Mouse (Mus musculus): ENCODE measurements around the gene Bricd5.

The Bricd5 gene

GRCm38 (mm10) chr17:24472512-24472911 is 1.2 kb upstream of the Bricd5 start:
- peaks cover 8% of the 10 kb centered on the region for H3K36me3 ChIP-seq (ENCODE audit: control insufficient read depth, insufficient read depth, low read length, poor library complexity, severe bottlenecking)
- DNase-seq (ENCODE audit: low read depth, low spot score) = no peak
- no peaks in the 10 kb centered on the region for H3K27me3 ChIP-seq (ENCODE audit: control insufficient read depth, insufficient read depth, low read length, poor library complexity, severe bottlenecking)

- H3K27me3 ChIP-seq (ENCODE audit: control insufficient read depth, insufficient read depth, low read length, poor library complexity, severe bottlenecking) = no peaks in the 10 kb centered on the region
- H3K36me3 ChIP-seq (ENCODE audit: control insufficient read depth, insufficient read depth, low read length, poor library complexity, severe bottlenecking) = peaks cover 8% of the 10 kb centered on the region
These were observed 873 bp downstream of the Bricd5 start for GRCm38 (mm10) chr17:24474557-24474956.

GRCm38 (mm10) chr17:24475586-24475985 is 1.9 kb downstream of the Bricd5 start:
- no peak for DNase-seq (ENCODE audit: low read depth, low spot score)
- H3K27me3 ChIP-seq (ENCODE audit: control insufficient read depth, insufficient read depth, low read length, poor library complexity, severe bottlenecking) = no peaks in the 10 kb centered on the region
- peaks cover 8% of the 10 kb centered on the region for H3K36me3 ChIP-seq (ENCODE audit: control insufficient read depth, insufficient read depth, low read length, poor library complexity, severe bottlenecking)

More at GRCm38 (mm10) chr17:24474557-24474956, 873 bp downstream of the Bricd5 start:
- no peak for DNase-seq (ENCODE audit: low read depth, low spot score)

GRCm38 (mm10) chr17:24476022-24476776 is 2.5 kb downstream of the Bricd5 start:
- H3K36me3 ChIP-seq (ENCODE audit: control insufficient read depth, insufficient read depth, low read length, poor library complexity, severe bottlenecking) = peaks cover 8% of the 10 kb centered on the region
- no peak for DNase-seq (ENCODE audit: low read depth, low spot score)
- H3K27me3 ChIP-seq (ENCODE audit: control insufficient read depth, insufficient read depth, low read length, poor library complexity, severe bottlenecking) = no peaks in the 10 kb centered on the region

- Histone ChIP-seq H3K36me3 (ENCODE audit: control insufficient read depth, insufficient read depth, low read length, poor library complexity, severe bottlenecking) (peaks cover 8% of the 10 kb centered on the region), H3K27me3 (ENCODE audit: control insufficient read depth, insufficient read depth, low read length, poor library complexity, severe bottlenecking) (no peaks in the 10 kb centered on the region; the same call in 1 of the 2 replicates)
- no peak for DNase-seq (ENCODE audit: low read depth, low spot score)
These were observed 3.6 kb downstream of the Bricd5 start for GRCm38 (mm10) chr17:24477053-24477984.

- Histone ChIP-seq H3K27me3 (ENCODE audit: control insufficient read depth, insufficient read depth, low read length, poor library complexity, severe bottlenecking) (no peaks in the 10 kb centered on the region; the same call in 1 of the 2 replicates), H3K36me3 (ENCODE audit: control insufficient read depth, insufficient read depth, low read length, poor library complexity, severe bottlenecking) (peaks cover 8% of the 10 kb centered on the region)
- DNase-seq (ENCODE audit: low read depth, low spot score) = no peak
These were observed 4.4 kb downstream of the Bricd5 start for GRCm38 (mm10) chr17:24477985-24478600.

GRCm38 (mm10) chr17:24478663-24479380 is 5.1 kb downstream of the Bricd5 start, which contains the start of gene Mlst8:
Gene Mlst8, minus strand, starts transcription at chr17:24479078.
- Histone ChIP-seq H3K36me3 (ENCODE audit: control insufficient read depth, insufficient read depth, low read length, poor library complexity, severe bottlenecking) (peaks cover 8% of the 10 kb centered on the region), H3K27me3 (ENCODE audit: control insufficient read depth, insufficient read depth, low read length, poor library complexity, severe bottlenecking) (no peaks in the 10 kb centered on the region; the same call in 1 of the 2 replicates)
- DNase-seq (ENCODE audit: low read depth, low spot score) = peak; percentile 97

GRCm38 (mm10) chr17:24479431-24479830 is 5.7 kb downstream of the Bricd5 start:
- no peak for DNase-seq (ENCODE audit: low read depth, low spot score)
- Histone ChIP-seq H3K27me3 (ENCODE audit: control insufficient read depth, insufficient read depth, low read length, poor library complexity, severe bottlenecking) (no peaks in the 10 kb centered on the region; the same call in 1 of the 2 replicates), H3K36me3 (ENCODE audit: control insufficient read depth, insufficient read depth, low read length, poor library complexity, severe bottlenecking) (peaks cover 8% of the 10 kb centered on the region)

- Histone ChIP-seq H3K36me3 (ENCODE audit: control insufficient read depth, insufficient read depth, low read length, poor library complexity, severe bottlenecking) (peaks cover 8% of the 10 kb centered on the region), H3K27me3 (ENCODE audit: control insufficient read depth, insufficient read depth, low read length, poor library complexity, severe bottlenecking) (no peaks in the 10 kb centered on the region; the same call in 1 of the 2 replicates)
- DNase-seq (ENCODE audit: low read depth, low spot score) = no peak
These were observed 6.6 kb downstream of the Bricd5 start for GRCm38 (mm10) chr17:24480201-24480826.

- no peak for DNase-seq (ENCODE audit: low read depth, low spot score)
- no peaks in the 10 kb centered on the region; the same call in 1 of the 2 replicates for H3K27me3 ChIP-seq (ENCODE audit: control insufficient read depth, insufficient read depth, low read length, poor library complexity, severe bottlenecking)
- peaks cover 3% of the 10 kb centered on the region; the same call in 1 of the 2 replicates for H3K36me3 ChIP-seq (ENCODE audit: control insufficient read depth, insufficient read depth, low read length, poor library complexity, severe bottlenecking)
These were observed 7.5 kb downstream of the Bricd5 start for GRCm38 (mm10) chr17:24481027-24481815.

GRCm38 (mm10) chr17:24483495-24483894 is 9.8 kb downstream of the Bricd5 start:
- DNase-seq (ENCODE audit: low read depth, low spot score) = no peak
- peaks cover 2% of the 10 kb centered on the region; the same call in 1 of the 2 replicates for H3K27me3 ChIP-seq (ENCODE audit: control insufficient read depth, insufficient read depth, low read length, poor library complexity, severe bottlenecking)
- H3K36me3 ChIP-seq (ENCODE audit: control insufficient read depth, insufficient read depth, low read length, poor library complexity, severe bottlenecking) = no peaks in the 10 kb centered on the region

GRCm38 (mm10) chr17:24485090-24485860 is 11.6 kb downstream of the Bricd5 start:
- Histone ChIP-seq H3K27me3 (ENCODE audit: control insufficient read depth, insufficient read depth, low read length, poor library complexity, severe bottlenecking) (peaks cover 2% of the 10 kb centered on the region; the same call in 1 of the 2 replicates), H3K36me3 (ENCODE audit: control insufficient read depth, insufficient read depth, low read length, poor library complexity, severe bottlenecking) (no peaks in the 10 kb centered on the region)
- DNase-seq (ENCODE audit: low read depth, low spot score) = no peak

All from splenic B cell, adult 2 months (primary cell).